Mouse (Mus musculus) liver, embryonic 16.5 days (tissue): ENCODE measurements around the gene Defb15. TPM values are rescaled to one million over a fixed set of nuclear protein-coding genes. Genes with fewer than 3 reads are reported as not detected.

ENCODE experiments used
- ATAC-seq: fragments of 200-750 bp; cut with Nextera tagmentation; 2 replicates; pipeline ENCODE4 v1.8.0; 2017; ENCODE audit warnings: low read depth, mild to moderate bottlenecking, moderate number of reproducible peaks, moderate library complexity
- H3K27ac ChIP-seq: fragments of 300-500 bp; sonication (generic); 2 replicates; pipeline ENCODE4 v1.5.1; 2014; ENCODE audit warnings: mild to moderate bottlenecking, low read length
- H3K27me3 ChIP-seq: fragments of 300-500 bp; sonication (generic); 2 replicates; pipeline ENCODE4 v1.6.1; 2014; ENCODE audit warnings: low read depth, low read length, mixed read lengths; ENCODE audit not compliant: control insufficient read depth, insufficient read depth
- H3K36me3 ChIP-seq: fragments of 300-500 bp; sonication (generic); 2 replicates; pipeline ENCODE4 v1.6.1; 2014; ENCODE audit warnings: mild to moderate bottlenecking; ENCODE audit not compliant: control insufficient read depth, insufficient read depth
- H3K4me1 ChIP-seq: fragments of 300-500 bp; sonication (generic); 2 replicates; pipeline ENCODE4 v1.6.1; 2014; ENCODE audit warnings: low read depth, low read length, mixed read lengths; ENCODE audit not compliant: control insufficient read depth
- H3K4me2 ChIP-seq: fragments of 300-500 bp; sonication (generic); 2 replicates; pipeline ENCODE4 v1.6.1; 2014; ENCODE audit warnings: low read depth, low read length, mixed read lengths
- H3K4me3 ChIP-seq: fragments of 300-500 bp; sonication (generic); 2 replicates; pipeline ENCODE4 v1.5.1; 2014; ENCODE audit warnings: low read depth, mild to moderate bottlenecking, low read length
- H3K9ac ChIP-seq: fragments of 300-500 bp; sonication (generic); 2 replicates; pipeline ENCODE4 v1.6.1; 2014; ENCODE audit warnings: low read depth, low read length
- H3K9me3 ChIP-seq: fragments of 300-500 bp; sonication (generic); replicated peaks from 2 replicates; pipeline ENCODE4 v1.6.1; 2016; ENCODE audit warnings: low read length; ENCODE audit not compliant: control insufficient read depth
- WGBS: fragments of 180-500 bp; shearing (Covaris S2); extraction: QIAGEN DNeasy Blood & Tissue Kit; methylation state at CpG from one replicate; pipeline ENCODE4 v1.1.7; 2014; ENCODE audit not compliant: insufficient replicate concordance; 5-methylcytosine and 5-hydroxymethylcytosine counted together
- polyA plus RNA-seq: library from polyadenylated mRNA; unstranded; fragments of >200 nt; fragmentation: Nextera tagmentation; extraction: Ambion mirVana; gene quantifications from 2 replicates; pipeline ENCODE4 v1.2.1, GENCODE M21; 2015

The Defb15 gene
- polyA plus RNA-seq, result not detected in 2 replicates

- Histone ChIP-seq H3K9ac (no peak within 1 kb of the TSS), H3K4me2 (no peak within 1 kb of the TSS), H3K9me3 (no peaks in the 10 kb centered on the region), H3K27me3 (no peaks in the 10 kb centered on the region), H3K36me3 (no peaks in the 10 kb centered on the region), H3K27ac (no peak within 1 kb of the TSS), H3K4me3 (no peak within 1 kb of the TSS), H3K4me1 (no peaks in the 10 kb centered on the region)
- 74% methylated on average over 6 of the region's 6 CpGs for WGBS
- ATAC-seq, result no peak
These were observed at the start of gene Defb15 for GRCm38 (mm10) chr8:21932610-21933009. TSS of gene Defb15 (minus strand) at chr8:21932710.

DNA sequence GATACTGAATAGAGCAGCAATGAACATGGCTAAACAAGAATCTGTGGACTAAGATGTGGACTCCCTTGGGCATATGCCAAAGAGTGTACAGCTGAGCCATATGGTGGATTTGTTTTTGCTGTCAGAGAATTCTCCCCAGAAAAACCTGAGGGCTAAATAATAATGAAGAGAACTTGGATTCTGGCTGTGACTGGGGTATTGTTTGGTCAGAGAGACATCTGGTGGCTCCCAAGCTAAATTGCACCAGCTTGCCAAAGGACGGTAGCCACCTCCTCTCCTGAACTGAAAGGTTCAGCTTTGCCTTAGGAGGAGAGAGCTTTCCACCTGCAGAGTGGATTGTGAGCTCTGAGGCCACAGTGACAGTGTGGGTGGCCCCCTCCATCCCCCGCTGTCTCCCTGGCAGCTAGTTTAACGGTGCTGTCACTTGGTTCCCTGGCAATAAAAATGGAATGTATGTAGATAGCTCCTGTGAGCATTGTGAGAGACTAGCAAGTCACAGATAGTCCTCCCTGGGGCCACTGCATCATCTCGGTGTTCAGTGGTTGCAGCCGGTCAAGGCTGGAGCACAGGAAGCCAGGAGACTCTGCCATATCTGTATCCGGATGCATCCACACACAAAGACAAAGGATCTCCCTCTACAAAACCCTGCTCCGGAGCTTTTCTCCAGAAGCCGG, 49.3 kb upstream of the Defb15 start:
- H3K4me1 ChIP-seq, result no peaks in the 10 kb centered on the region
- H3K27me3 ChIP-seq, result no peaks in the 10 kb centered on the region
- H3K4me3 ChIP-seq, result no peak overlapping the region
- H3K27ac ChIP-seq, result no peak overlapping the region
- H3K4me2 ChIP-seq, result no peak overlapping the region
- H3K36me3 ChIP-seq, result no peaks in the 10 kb centered on the region
- no peak for ATAC-seq
- WGBS, result 50% methylated on average over 8 of the region's 8 CpGs
- H3K9me3 ChIP-seq, result no peaks in the 10 kb centered on the region
- no peak overlapping the region for H3K9ac ChIP-seq

GRCm38 (mm10) chr8:21978193-21978592, 45.7 kb upstream of the Defb15 start:
- H3K4me1 ChIP-seq, result no peaks in the 10 kb centered on the region
- H3K4me3 ChIP-seq, result no peak overlapping the region
- no peak overlapping the region for H3K4me2 ChIP-seq
- H3K9me3 ChIP-seq, result no peaks in the 10 kb centered on the region
- 49% methylated on average over 4 of the region's 4 CpGs for WGBS
- H3K36me3 ChIP-seq, result no peaks in the 10 kb centered on the region
- no peak for ATAC-seq
- no peaks in the 10 kb centered on the region for H3K27me3 ChIP-seq
- no peak overlapping the region for H3K27ac ChIP-seq
- no peak overlapping the region for H3K9ac ChIP-seq

GRCm38 (mm10) chr8:21969475-21969874, 37.0 kb upstream of the Defb15 start, which contains the start of gene Ccdc70:
TSS of gene Ccdc70 (plus strand) at chr8:21969775.
- Histone ChIP-seq H3K4me2 (no peak within 1 kb of the TSS), H3K9ac (no peak within 1 kb of the TSS), H3K36me3 (no peaks in the 10 kb centered on the region), H3K4me1 (no peaks in the 10 kb centered on the region), H3K4me3 (no peak within 1 kb of the TSS), H3K27me3 (no peaks in the 10 kb centered on the region), H3K27ac (no peak within 1 kb of the TSS), H3K9me3 (no peaks in the 10 kb centered on the region)
- WGBS, result 53% methylated on average over 3 of the region's 3 CpGs
- no peak for ATAC-seq

DNA sequence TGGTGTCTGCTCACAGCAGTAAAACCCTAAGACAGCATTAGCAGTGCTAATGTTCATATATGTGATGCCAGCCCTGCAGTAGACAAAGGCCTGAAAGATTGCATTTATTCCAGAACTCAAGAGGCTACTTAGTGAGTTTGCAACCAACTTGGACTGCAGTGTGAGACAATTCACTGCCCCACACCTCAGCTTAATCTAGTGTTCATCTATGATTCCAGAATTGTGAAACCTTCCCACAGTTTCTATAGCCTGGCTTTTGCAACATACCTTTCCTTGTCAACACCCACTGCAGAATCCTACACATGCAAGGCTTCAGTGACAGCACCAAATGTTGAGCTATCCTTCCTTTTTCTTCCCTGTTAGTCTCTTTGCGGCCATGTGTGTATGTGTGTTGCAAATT, 34.1 kb upstream of the Defb15 start:
- WGBS, result 38% methylated on average over 1 of the region's 1 CpGs
- no peak for ATAC-seq
- no peaks in the 10 kb centered on the region for H3K9me3 ChIP-seq
- H3K27me3 ChIP-seq, result no peaks in the 10 kb centered on the region
- H3K36me3 ChIP-seq, result no peaks in the 10 kb centered on the region
- H3K4me2 ChIP-seq, result no peak overlapping the region
- no peaks in the 10 kb centered on the region for H3K4me1 ChIP-seq
- H3K27ac ChIP-seq, result no peak overlapping the region
- no peak overlapping the region for H3K9ac ChIP-seq
- no peak overlapping the region for H3K4me3 ChIP-seq

GRCm38 (mm10) chr8:21958414-21958813, 25.9 kb upstream of the Defb15 start, which contains the start of gene Fam90a1a:
TSS of gene Fam90a1a (plus strand) at chr8:21958714.
- ATAC-seq, result no peak
- Histone ChIP-seq H3K4me1 (no peaks in the 10 kb centered on the region), H3K4me2 (no peak within 1 kb of the TSS), H3K4me3 (no peak within 1 kb of the TSS), H3K36me3 (no peaks in the 10 kb centered on the region), H3K9ac (no peak within 1 kb of the TSS), H3K27me3 (no peaks in the 10 kb centered on the region), H3K27ac (no peak within 1 kb of the TSS), H3K9me3 (no peaks in the 10 kb centered on the region)
- WGBS, result 67% methylated on average over 2 of the region's 2 CpGs

DNA sequence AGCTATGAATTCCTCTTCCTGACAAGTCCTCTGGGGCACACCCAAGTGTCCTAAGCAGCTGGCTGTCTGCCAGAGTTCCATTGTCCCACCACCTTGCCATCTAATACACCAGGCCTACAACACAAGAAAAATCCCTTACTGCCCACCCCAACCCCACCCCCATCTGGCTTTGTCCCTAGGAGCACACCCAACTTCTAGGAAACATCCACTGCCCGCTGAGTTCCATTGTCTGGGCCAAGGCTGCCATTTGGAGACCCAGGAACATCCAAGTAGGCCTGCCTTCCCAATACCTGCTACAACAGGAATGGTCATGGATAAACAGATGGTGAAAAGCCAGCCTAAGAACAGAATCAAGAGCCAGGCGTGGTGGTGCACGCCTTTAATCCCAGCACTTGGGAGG, 23.8 kb upstream of the Defb15 start:
- ATAC-seq, result no peak
- Histone ChIP-seq H3K4me2 (no peak overlapping the region), H3K27me3 (no peaks in the 10 kb centered on the region), H3K27ac (no peak overlapping the region), H3K4me3 (no peak overlapping the region), H3K36me3 (no peaks in the 10 kb centered on the region), H3K9me3 (no peaks in the 10 kb centered on the region), H3K9ac (no peak overlapping the region), H3K4me1 (no peaks in the 10 kb centered on the region)
- 60% methylated on average over 3 of the region's 3 CpGs for WGBS

DNA sequence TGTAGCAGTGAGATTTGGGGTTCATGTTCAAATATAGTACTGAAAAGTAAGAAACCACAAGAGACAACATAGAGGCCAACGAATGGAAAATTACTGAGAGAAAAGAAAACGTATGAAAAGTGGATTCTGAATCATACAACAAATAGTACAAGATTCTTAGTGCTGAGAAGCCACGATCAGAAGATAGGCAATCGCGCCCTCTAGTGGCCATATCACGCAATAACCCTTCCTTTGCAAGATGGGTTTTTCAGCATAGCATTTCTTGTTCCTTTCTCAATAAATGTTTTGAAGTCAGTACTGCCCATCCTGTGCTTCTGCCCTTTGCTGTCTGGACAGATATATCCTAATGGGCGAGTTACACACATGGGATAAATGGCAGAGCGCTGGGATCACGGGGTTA, 22.8 kb upstream of the Defb15 start:
- no peak overlapping the region for H3K9ac ChIP-seq
- no peaks in the 10 kb centered on the region for H3K4me1 ChIP-seq
- H3K4me2 ChIP-seq, result no peak overlapping the region
- H3K4me3 ChIP-seq, result no peak overlapping the region
- H3K27ac ChIP-seq, result no peak overlapping the region
- ATAC-seq, result no peak
- no peaks in the 10 kb centered on the region for H3K27me3 ChIP-seq
- H3K36me3 ChIP-seq, result no peaks in the 10 kb centered on the region
- no peaks in the 10 kb centered on the region for H3K9me3 ChIP-seq
- WGBS, result 3% methylated on average over 9 of the region's 9 CpGs

DNA sequence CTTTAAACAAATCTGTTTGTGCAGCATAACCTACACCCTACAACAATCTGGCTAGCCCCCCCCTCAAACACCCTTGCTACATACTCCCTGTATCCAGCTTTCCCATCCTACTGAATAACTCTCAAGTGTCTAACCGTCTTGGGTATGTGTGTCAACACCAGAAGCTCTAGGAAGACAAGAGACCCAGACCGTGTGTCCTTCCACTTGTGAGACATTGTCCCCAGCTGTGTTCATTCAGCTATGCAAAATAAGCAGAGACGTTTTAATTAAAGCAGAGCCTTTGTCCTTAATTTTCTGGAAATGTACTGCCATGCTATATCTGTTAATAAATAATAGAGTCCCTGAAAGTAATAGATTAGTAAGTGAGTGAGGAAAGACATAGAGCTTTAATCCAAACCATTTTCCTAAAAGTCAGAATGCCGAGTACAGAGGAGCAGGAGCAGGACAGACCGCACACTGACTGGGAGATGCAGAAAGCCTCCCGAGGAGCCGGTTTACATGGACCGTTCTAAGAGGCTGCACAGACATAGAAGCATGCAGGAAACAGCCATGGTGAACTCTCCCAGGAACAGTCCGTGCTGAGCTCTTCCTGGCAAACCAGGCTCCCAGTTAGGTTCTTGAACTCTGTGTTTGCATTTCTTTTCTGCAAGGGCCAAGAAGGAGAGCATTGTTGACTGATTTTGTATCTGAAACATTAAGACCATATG, 15.0 kb upstream of the Defb15 start:
- no peak for ATAC-seq
- Histone ChIP-seq H3K4me3 (no peak overlapping the region), H3K4me2 (no peak overlapping the region), H3K27ac (no peak overlapping the region), H3K27me3 (no peaks in the 10 kb centered on the region), H3K9me3 (no peaks in the 10 kb centered on the region), H3K36me3 (no peaks in the 10 kb centered on the region), H3K4me1 (no peaks in the 10 kb centered on the region), H3K9ac (no peak overlapping the region)
- 60% methylated on average over 9 of the region's 9 CpGs for WGBS
